Mouse (Mus musculus) splenic B cell, adult 2 months (primary cell): ENCODE data around the gene Emc8.
A peak's percentile ranks its signal among the peaks of the same experiment; 100 is the strongest.

Source experiments
- DNase-seq: peaks from one replicate; pipeline ENCODE4 v3.0.0-alpha.2; 2011; ENCODE audit warnings: low read depth, low spot score
- H3K27me3 ChIP-seq: 2 replicates; pipeline ENCODE4 v1.6.1; 2012; ENCODE audit warnings: mild to moderate bottlenecking, low read length, moderate library complexity, mixed read lengths; ENCODE audit not compliant: control insufficient read depth, poor library complexity, insufficient read depth, severe bottlenecking
- H3K36me3 ChIP-seq: 2 replicates; pipeline ENCODE4 v1.6.1; 2012; ENCODE audit warnings: mild to moderate bottlenecking, low read length, moderate library complexity, mixed read lengths; ENCODE audit not compliant: control insufficient read depth, poor library complexity, insufficient read depth, severe bottlenecking

Emc8 gene

DNA sequence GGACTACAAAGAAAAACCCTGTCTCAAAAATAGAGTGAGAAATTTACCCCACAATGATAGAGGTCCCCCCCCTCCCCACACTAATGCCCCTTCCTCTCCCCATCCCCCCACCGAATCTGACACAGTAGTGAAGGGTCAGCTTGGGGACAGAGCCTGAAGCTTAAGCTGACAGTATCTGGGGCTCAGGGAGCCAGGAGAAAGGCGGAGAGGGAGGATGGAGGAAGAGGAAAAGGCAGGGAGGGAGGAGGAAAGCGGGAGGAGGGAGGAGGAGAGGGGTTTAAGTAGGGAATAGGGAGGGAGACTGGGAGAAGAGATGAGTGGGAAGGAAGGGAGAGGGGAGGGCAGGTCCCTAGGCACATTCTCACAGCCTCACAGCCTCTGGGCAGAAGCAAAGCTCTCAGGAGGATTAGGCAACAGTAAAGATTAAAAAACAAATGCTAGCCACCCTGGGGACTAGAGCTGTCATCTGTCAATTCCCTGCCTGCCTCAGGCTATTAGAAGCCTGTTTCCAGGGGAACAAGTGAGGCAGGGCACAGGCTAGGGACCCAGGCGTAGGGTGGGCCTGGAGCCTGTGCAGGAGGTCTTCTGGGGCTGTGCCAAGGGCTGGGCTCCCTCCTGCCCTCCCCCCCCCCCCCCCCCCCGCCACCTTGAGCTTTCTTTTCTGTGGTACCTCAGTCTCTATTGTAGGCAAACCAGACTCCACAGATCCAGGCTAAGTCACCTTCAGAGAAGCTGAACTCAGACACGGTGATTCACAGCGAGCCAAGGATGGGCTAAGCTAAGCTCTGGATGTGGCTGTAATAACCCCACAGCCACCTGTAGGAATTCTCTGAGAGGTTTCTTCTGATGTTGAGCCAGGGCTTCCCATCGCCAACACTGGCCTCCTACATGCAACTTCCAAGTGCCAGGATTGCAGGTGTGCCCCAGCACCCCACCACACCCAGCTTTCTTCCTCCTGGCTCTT is 51.4 kb downstream of the Emc8 start:
- DNase-seq: no peak
- peaks cover 1% of the 10 kb centered on the region; the same call in 1 of the 2 replicates for H3K27me3 ChIP-seq

DNA sequence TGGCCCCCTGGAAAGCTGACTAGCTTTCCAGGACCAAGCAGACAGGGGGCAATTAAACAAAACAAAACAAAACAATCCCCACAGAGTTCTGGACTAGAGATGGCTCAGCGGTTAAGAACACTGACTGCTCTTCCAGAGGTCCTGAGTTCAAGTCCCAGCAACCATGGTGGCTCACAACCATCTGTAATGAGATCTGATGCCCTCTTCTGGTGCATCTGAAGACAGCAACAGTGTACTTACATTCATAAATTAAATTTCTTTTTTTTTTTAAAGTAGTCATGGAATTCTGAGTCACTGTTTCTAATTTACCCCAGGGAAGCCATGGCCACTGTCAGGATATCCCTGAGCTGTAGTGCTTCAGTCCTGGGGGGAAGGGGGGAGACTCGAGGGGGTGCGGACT is 53.9 kb downstream of the Emc8 start:
- H3K27me3 ChIP-seq: peaks cover 1% of the 10 kb centered on the region; the same call in 1 of the 2 replicates
- H3K36me3 ChIP-seq: no peaks in the 10 kb centered on the region
- no peak for DNase-seq

More for the DNA sequence above, 51.4 kb downstream of the Emc8 start:
- no peaks in the 10 kb centered on the region for H3K36me3 ChIP-seq

DNA sequence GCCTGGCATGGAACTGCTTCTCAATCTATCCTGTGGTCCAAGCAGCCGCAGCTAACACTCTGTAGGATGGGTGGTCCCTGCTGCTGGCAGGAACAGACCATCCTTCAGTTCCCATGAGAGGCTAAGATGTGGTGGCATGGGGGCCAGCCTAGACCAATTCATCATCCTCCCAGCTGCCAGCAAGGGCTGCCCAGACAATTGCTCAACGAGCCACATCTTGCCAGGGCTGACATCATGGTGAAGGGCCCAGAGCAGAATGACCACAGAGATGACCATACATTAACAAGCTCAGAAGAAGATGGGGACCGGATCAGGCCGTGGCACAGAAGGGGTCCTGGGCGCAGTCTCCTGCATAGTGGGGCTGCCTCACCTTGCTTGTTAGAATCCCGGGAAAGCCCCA is 57.5 kb downstream of the Emc8 start:
- Histone ChIP-seq H3K36me3 (no peaks in the 10 kb centered on the region), H3K27me3 (peaks cover 1% of the 10 kb centered on the region; the same call in 1 of the 2 replicates)
- DNase-seq: no peak

DNA sequence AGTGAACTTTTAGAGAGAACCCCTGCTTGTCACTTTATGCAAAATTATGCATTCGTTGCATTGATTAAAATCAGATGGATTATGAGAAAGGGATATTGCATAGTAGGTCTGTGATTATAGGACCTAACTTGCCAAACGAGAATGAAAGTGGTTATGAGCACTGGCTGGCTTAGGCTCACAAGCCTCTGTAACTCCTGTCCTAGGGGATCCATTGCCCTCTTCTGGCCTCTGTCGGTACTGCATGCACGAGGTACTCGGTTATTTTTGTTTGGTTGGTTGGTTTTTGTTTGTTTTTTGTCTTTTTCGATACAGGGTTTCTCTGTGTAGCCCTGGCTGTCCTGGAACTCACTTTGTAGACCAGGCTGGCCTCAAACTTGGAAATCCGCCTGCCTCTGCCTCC is 60.5 kb downstream of the Emc8 start:
- DNase-seq: peak; percentile 84
- Histone ChIP-seq H3K36me3 (no peaks in the 10 kb centered on the region), H3K27me3 (no peaks in the 10 kb centered on the region)

DNA sequence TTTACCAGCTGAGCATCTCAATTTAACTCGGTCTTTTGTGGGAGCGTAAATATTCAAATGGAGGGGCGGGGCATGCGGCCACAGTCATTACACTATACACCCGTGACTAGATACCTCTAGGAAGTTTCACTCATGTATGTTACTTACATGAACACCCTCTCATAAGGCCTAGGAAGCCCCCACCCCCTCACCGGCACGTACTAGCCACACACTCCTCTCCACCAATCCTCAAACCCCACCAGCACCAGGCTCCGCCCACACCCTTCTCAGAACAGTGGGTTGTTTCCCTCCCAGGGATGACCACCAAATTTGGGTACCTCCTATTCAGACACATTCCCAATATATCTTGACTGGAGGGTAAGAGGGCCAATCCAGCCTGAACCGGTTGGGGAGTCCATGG is 60.9 kb downstream of the Emc8 start:
- Histone ChIP-seq H3K36me3 (no peaks in the 10 kb centered on the region), H3K27me3 (no peaks in the 10 kb centered on the region)
- no peak for DNase-seq
